In genomic region chr2:40258207-40258606, GRCm38 (mm10) we compare ENCODE assay signal across 32 mouse cellular contexts.
"Had no signal": no experiment of that assay in that cellular context is flagged by ENCODE, and none has a peak within 500 bp of the region (broad histone marks: within the 10 kb centered on the region; RNA-seq: fewer than 3 reads in every experiment).

No protein-coding gene starts in this region.

- H3K4me2 ChIP-seq: limb, embryonic 12.5 days; limb, embryonic 13.5 days; limb, embryonic 15.5 days; liver, embryonic 11.5 days; liver, embryonic 12.5 days; liver, embryonic 13.5 days; liver, embryonic 15.5 days; lung, embryonic 14.5 days; lung, embryonic 15.5 days; midbrain, embryonic 11.5 days; midbrain, embryonic 12.5 days; midbrain, embryonic 13.5 days; midbrain, embryonic 15.5 days; neural tube, embryonic 12.5 days had no signal

- H3K4me3 ChIP-seq: limb, embryonic 10.5 days; limb, embryonic 12.5 days; limb, embryonic 13.5 days; limb, embryonic 15.5 days; liver, embryonic 12.5 days; liver, embryonic 13.5 days; liver, embryonic 15.5 days; lung, embryonic 15.5 days; megakaryocyte, embryonic 14.5 days; midbrain, embryonic 10.5 days; midbrain, embryonic 12.5 days; midbrain, embryonic 13.5 days; midbrain, embryonic 15.5 days; myocyte; neural tube, embryonic 12.5 days had no signal

- ATAC-seq: liver, embryonic 12.5 days; liver, postnatal 0 days; lung, postnatal 0 days; midbrain, embryonic 13.5 days; midbrain, embryonic 15.5 days; midbrain, embryonic 16.5 days had no signal

- H3K27ac ChIP-seq: limb, embryonic 10.5 days; limb, embryonic 12.5 days; limb, embryonic 13.5 days; limb, embryonic 15.5 days; liver, embryonic 12.5 days; liver, embryonic 13.5 days; liver, embryonic 14.5 days; liver, embryonic 15.5 days; lung, embryonic 15.5 days; macrophage; midbrain, embryonic 10.5 days; midbrain, embryonic 12.5 days; midbrain, embryonic 13.5 days; midbrain, embryonic 15.5 days; neural tube, embryonic 12.5 days had no signal

- H3K36me3 ChIP-seq: limb, embryonic 10.5 days; limb, embryonic 12.5 days; limb, embryonic 13.5 days; limb, embryonic 15.5 days; liver, embryonic 12.5 days; liver, embryonic 13.5 days; liver, embryonic 15.5 days; lung, embryonic 15.5 days; midbrain, embryonic 10.5 days; midbrain, embryonic 12.5 days; midbrain, embryonic 13.5 days; midbrain, embryonic 15.5 days; neural tube, embryonic 12.5 days had no signal

- H3K4me1 ChIP-seq: limb, embryonic 10.5 days; limb, embryonic 12.5 days; limb, embryonic 13.5 days; limb, embryonic 15.5 days; liver, embryonic 12.5 days; liver, embryonic 13.5 days; liver, embryonic 15.5 days; lung, embryonic 15.5 days; megakaryocyte, embryonic 14.5 days; midbrain, embryonic 10.5 days; midbrain, embryonic 12.5 days; midbrain, embryonic 13.5 days; midbrain, embryonic 15.5 days; neural tube, embryonic 12.5 days had no signal

- H3K27me3 ChIP-seq: limb, embryonic 12.5 days; limb, embryonic 13.5 days; limb, embryonic 15.5 days; liver, embryonic 12.5 days; liver, embryonic 13.5 days; liver, embryonic 15.5 days; lung, embryonic 15.5 days; megakaryocyte, embryonic 14.5 days; midbrain, embryonic 12.5 days; midbrain, embryonic 13.5 days; midbrain, embryonic 15.5 days; neural tube, embryonic 12.5 days had no signal

- H3K9me3 ChIP-seq: limb, embryonic 10.5 days; limb, embryonic 12.5 days; limb, embryonic 13.5 days; limb, embryonic 15.5 days; liver, embryonic 12.5 days; liver, embryonic 13.5 days; liver, embryonic 15.5 days; lung, embryonic 15.5 days; megakaryocyte, embryonic 14.5 days; midbrain, embryonic 10.5 days; midbrain, embryonic 12.5 days; midbrain, embryonic 13.5 days; midbrain, embryonic 15.5 days; neural tube, embryonic 12.5 days had no signal

- DNase-seq: left cerebral cortex, postnatal 4 days; liver; liver, embryonic 13.5 days; liver, postnatal 0 days; lung, adult 18-20 months; lung, adult 2 months; lung, embryonic 14.5 days; lung, postnatal 10 days; lung, postnatal 14 days; lung, postnatal 36 days; lung, postnatal 4 days; midbrain, embryonic 14.5 days had no signal

- H3K9ac ChIP-seq: limb, embryonic 12.5 days; limb, embryonic 13.5 days; limb, embryonic 15.5 days; liver, embryonic 12.5 days; liver, embryonic 13.5 days; liver, embryonic 14.5 days; liver, embryonic 15.5 days; liver, postnatal 0 days; lung, embryonic 14.5 days; lung, embryonic 15.5 days; midbrain, embryonic 12.5 days; midbrain, embryonic 13.5 days; midbrain, embryonic 15.5 days; neural tube, embryonic 12.5 days had no signal
